Mouse (Mus musculus) liver, embryonic 12.5 days (tissue): ENCODE data around the gene Tspan5. TPM values are rescaled to one million over a fixed set of nuclear protein-coding genes. Genes with fewer than 3 reads are reported as not detected.

Experiments
- ATAC-seq: fragments of 200-750 bp; cut with Nextera tagmentation; 2 replicates; pipeline ENCODE4 v1.8.0; 2017; ENCODE audit warnings: moderate number of reproducible peaks, mild to moderate bottlenecking, moderate library complexity
- H3K27ac ChIP-seq: fragments of 300-500 bp; sonication (generic); 2 replicates; pipeline ENCODE4 v1.5.1; 2016; ENCODE audit warnings: mild to moderate bottlenecking
- H3K27me3 ChIP-seq: fragments of 300-500 bp; sonication (generic); replicated peaks from 2 replicates; pipeline ENCODE4 v1.6.1; 2016; ENCODE audit warnings: mild to moderate bottlenecking, moderate library complexity
- H3K36me3 ChIP-seq: fragments of 300-500 bp; sonication (generic); 2 replicates; pipeline ENCODE4 v1.6.1; 2016; ENCODE audit warnings: mild to moderate bottlenecking, moderate library complexity
- H3K4me1 ChIP-seq: fragments of 300-500 bp; sonication (generic); 2 replicates; pipeline ENCODE4 v1.6.1; 2016
- H3K4me2 ChIP-seq: fragments of 300-500 bp; sonication (generic); 2 replicates; pipeline ENCODE4 v1.6.1; 2016; ENCODE audit warnings: mild to moderate bottlenecking, moderate library complexity
- H3K4me3 ChIP-seq: fragments of 300-500 bp; sonication (generic); 2 replicates; pipeline ENCODE4 v1.5.1; 2016; ENCODE audit warnings: mild to moderate bottlenecking, moderate library complexity
- H3K9ac ChIP-seq: fragments of 300-500 bp; sonication (generic); 2 replicates; pipeline ENCODE4 v1.6.1; 2016; ENCODE audit warnings: mild to moderate bottlenecking, moderate library complexity
- H3K9me3 ChIP-seq: fragments of 300-500 bp; sonication (generic); replicated peaks from 2 replicates; pipeline ENCODE4 v1.6.1; 2016; ENCODE audit warnings: mild to moderate bottlenecking, moderate library complexity
- WGBS: fragments of 180-500 bp; shearing (Covaris S2); methylation state at CpG from one replicate; pipeline ENCODE4 v1.1.7; 2016; ENCODE audit not compliant: insufficient replicate concordance; 5-methylcytosine and 5-hydroxymethylcytosine counted together
- polyA plus RNA-seq: library from polyadenylated mRNA; unstranded; fragments of >200 nt; fragmentation: Nextera tagmentation; extraction: Ambion mirVana; gene quantifications from 2 replicates; pipeline ENCODE4 v1.2.1, GENCODE M21; 2016

Gene Tspan5
- polyA plus RNA-seq, 1 experiment from 2014 or later, result 7.1 TPM

GRCm38 (mm10) chr3:138845820-138846219 is 103.8 kb downstream of the Tspan5 start:
- no peak for ATAC-seq
- Histone ChIP-seq H3K9me3 (no peaks in the 10 kb centered on the region), H3K36me3 (no peaks in the 10 kb centered on the region), H3K27me3 (no peaks in the 10 kb centered on the region), H3K4me2 (no peak overlapping the region), H3K27ac (no peak overlapping the region), H3K4me3 (no peak overlapping the region), H3K4me1 (no peaks in the 10 kb centered on the region), H3K9ac (no peak overlapping the region)
- 63% methylated on average over 1 of the region's 1 CpGs for WGBS

GRCm38 (mm10) chr3:138847809-138848208 is 105.8 kb downstream of the Tspan5 start:
- no peaks in the 10 kb centered on the region for H3K9me3 ChIP-seq
- no peak overlapping the region for H3K4me2 ChIP-seq
- H3K4me3 ChIP-seq, result no peak overlapping the region
- H3K27ac ChIP-seq, result no peak overlapping the region
- H3K4me1 ChIP-seq, result no peaks in the 10 kb centered on the region
- WGBS, result 74% methylated on average over 3 of the region's 3 CpGs
- H3K36me3 ChIP-seq, result no peaks in the 10 kb centered on the region
- H3K27me3 ChIP-seq, result no peaks in the 10 kb centered on the region
- no peak overlapping the region for H3K9ac ChIP-seq
- ATAC-seq, result no peak

- H3K9ac ChIP-seq, result no peak overlapping the region
- 71% methylated on average over 11 of the region's 11 CpGs for WGBS
- no peaks in the 10 kb centered on the region for H3K4me1 ChIP-seq
- H3K27ac ChIP-seq, result no peak overlapping the region
- no peak overlapping the region for H3K4me2 ChIP-seq
- no peak overlapping the region for H3K4me3 ChIP-seq
- no peaks in the 10 kb centered on the region for H3K9me3 ChIP-seq
- no peak for ATAC-seq
- no peaks in the 10 kb centered on the region for H3K36me3 ChIP-seq
- no peaks in the 10 kb centered on the region for H3K27me3 ChIP-seq
Measured at GRCm38 (mm10) chr3:138849755-138850301, 107.8 kb downstream of the Tspan5 start.

- H3K4me2 ChIP-seq, result no peak overlapping the region
- no peak for ATAC-seq
- no peak overlapping the region for H3K4me3 ChIP-seq
- 77% methylated on average over 8 of the region's 8 CpGs for WGBS
- no peaks in the 10 kb centered on the region for H3K36me3 ChIP-seq
- H3K4me1 ChIP-seq, result no peaks in the 10 kb centered on the region
- H3K9me3 ChIP-seq, result no peaks in the 10 kb centered on the region
- no peaks in the 10 kb centered on the region for H3K27me3 ChIP-seq
- H3K9ac ChIP-seq, result no peak overlapping the region
- H3K27ac ChIP-seq, result no peak overlapping the region
Measured at GRCm38 (mm10) chr3:138851876-138852275, 109.9 kb downstream of the Tspan5 start.

GRCm38 (mm10) chr3:138852982-138853689 is 111.1 kb downstream of the Tspan5 start:
- Histone ChIP-seq H3K4me1 (no peaks in the 10 kb centered on the region), H3K27ac (no peak overlapping the region), H3K4me3 (no peak overlapping the region), H3K4me2 (no peak overlapping the region), H3K27me3 (no peaks in the 10 kb centered on the region), H3K36me3 (no peaks in the 10 kb centered on the region), H3K9me3 (no peaks in the 10 kb centered on the region), H3K9ac (no peak overlapping the region)
- WGBS, result 70% methylated on average over 13 of the region's 13 CpGs
- ATAC-seq, result no peak

GRCm38 (mm10) chr3:138853996-138854836 is 112.2 kb downstream of the Tspan5 start:
- no peaks in the 10 kb centered on the region for H3K36me3 ChIP-seq

GRCm38 (mm10) chr3:138855387-138855786 is 113.4 kb downstream of the Tspan5 start:
- Histone ChIP-seq H3K4me1 (no peaks in the 10 kb centered on the region), H3K36me3 (no peaks in the 10 kb centered on the region), H3K9me3 (no peaks in the 10 kb centered on the region), H3K27me3 (no peaks in the 10 kb centered on the region), H3K27ac (no peak overlapping the region), H3K4me3 (no peak overlapping the region), H3K4me2 (no peak overlapping the region), H3K9ac (no peak overlapping the region)
- no peak for ATAC-seq
- WGBS, result 68% methylated on average over 5 of the region's 5 CpGs

More at GRCm38 (mm10) chr3:138853996-138854836, 112.2 kb downstream of the Tspan5 start:
- Histone ChIP-seq H3K4me3 (no peak overlapping the region), H3K27ac (no peak overlapping the region), H3K4me1 (no peaks in the 10 kb centered on the region), H3K27me3 (no peaks in the 10 kb centered on the region), H3K9me3 (no peaks in the 10 kb centered on the region), H3K9ac (no peak overlapping the region), H3K4me2 (no peak overlapping the region)
- 84% methylated on average over 16 of the region's 16 CpGs for WGBS
- ATAC-seq, result no peak

- H3K27ac ChIP-seq, result no peak overlapping the region
- H3K36me3 ChIP-seq, result no peaks in the 10 kb centered on the region
- H3K4me2 ChIP-seq, result no peak overlapping the region
- no peak overlapping the region for H3K9ac ChIP-seq
- ATAC-seq, result no peak
- no peak overlapping the region for H3K4me3 ChIP-seq
- H3K27me3 ChIP-seq, result no peaks in the 10 kb centered on the region
- WGBS, result 79% methylated on average over 4 of the region's 4 CpGs
- no peaks in the 10 kb centered on the region for H3K9me3 ChIP-seq
- no peaks in the 10 kb centered on the region for H3K4me1 ChIP-seq
Measured at GRCm38 (mm10) chr3:138856946-138857345, 115.0 kb downstream of the Tspan5 start.

- no peaks in the 10 kb centered on the region for H3K36me3 ChIP-seq
- no peaks in the 10 kb centered on the region for H3K27me3 ChIP-seq
- no peaks in the 10 kb centered on the region for H3K4me1 ChIP-seq
- H3K9ac ChIP-seq, result no peak overlapping the region
- no peak overlapping the region for H3K4me3 ChIP-seq
- H3K4me2 ChIP-seq, result no peak overlapping the region
- no peak overlapping the region for H3K27ac ChIP-seq
- ATAC-seq, result no peak
- H3K9me3 ChIP-seq, result no peaks in the 10 kb centered on the region
- 69% methylated on average over 12 of the region's 12 CpGs for WGBS
Measured at GRCm38 (mm10) chr3:138857805-138858546, 116.0 kb downstream of the Tspan5 start.

- no peak for ATAC-seq
- Histone ChIP-seq H3K4me3 (no peak overlapping the region), H3K9ac (no peak overlapping the region), H3K4me1 (no peaks in the 10 kb centered on the region), H3K9me3 (no peaks in the 10 kb centered on the region), H3K27me3 (no peaks in the 10 kb centered on the region), H3K27ac (no peak overlapping the region), H3K4me2 (no peak overlapping the region), H3K36me3 (no peaks in the 10 kb centered on the region)
- WGBS, result 75% methylated on average over 6 of the region's 6 CpGs
Measured at GRCm38 (mm10) chr3:138858649-138859048, 116.7 kb downstream of the Tspan5 start.

GRCm38 (mm10) chr3:138859166-138859565 is 117.2 kb downstream of the Tspan5 start:
- H3K27me3 ChIP-seq, result no peaks in the 10 kb centered on the region
- H3K27ac ChIP-seq, result no peak overlapping the region
- WGBS, result 85% methylated on average over 8 of the region's 8 CpGs
- no peak overlapping the region for H3K9ac ChIP-seq
- H3K4me2 ChIP-seq, result no peak overlapping the region
- H3K9me3 ChIP-seq, result no peaks in the 10 kb centered on the region
- H3K36me3 ChIP-seq, result no peaks in the 10 kb centered on the region
- ATAC-seq, result no peak
- H3K4me1 ChIP-seq, result no peaks in the 10 kb centered on the region
- no peak overlapping the region for H3K4me3 ChIP-seq

- Histone ChIP-seq H3K4me1 (no peaks in the 10 kb centered on the region), H3K9me3 (no peaks in the 10 kb centered on the region), H3K27me3 (no peaks in the 10 kb centered on the region), H3K4me2 (no peak overlapping the region), H3K9ac (no peak overlapping the region), H3K36me3 (no peaks in the 10 kb centered on the region), H3K4me3 (no peak overlapping the region), H3K27ac (no peak overlapping the region)
- ATAC-seq, result no peak
- WGBS, result 68% methylated on average over 8 of the region's 8 CpGs
Measured at GRCm38 (mm10) chr3:138859666-138860065, 117.7 kb downstream of the Tspan5 start.
